Mouse (Mus musculus) c-Kit-negative CD71-positive TER-119-positive erythroid progenitor cells, embryonic 14.5 days (primary cell): ENCODE results near the gene Dctn2.
A peak's percentile ranks its signal among the peaks of the same experiment; 100 is the strongest.

Experiments used
- DNase-seq: peaks from one replicate; pipeline ENCODE4 v3.0.0-alpha.2; 2013; ENCODE audit warnings: low read depth, low spot score

Gene Dctn2

DNA sequence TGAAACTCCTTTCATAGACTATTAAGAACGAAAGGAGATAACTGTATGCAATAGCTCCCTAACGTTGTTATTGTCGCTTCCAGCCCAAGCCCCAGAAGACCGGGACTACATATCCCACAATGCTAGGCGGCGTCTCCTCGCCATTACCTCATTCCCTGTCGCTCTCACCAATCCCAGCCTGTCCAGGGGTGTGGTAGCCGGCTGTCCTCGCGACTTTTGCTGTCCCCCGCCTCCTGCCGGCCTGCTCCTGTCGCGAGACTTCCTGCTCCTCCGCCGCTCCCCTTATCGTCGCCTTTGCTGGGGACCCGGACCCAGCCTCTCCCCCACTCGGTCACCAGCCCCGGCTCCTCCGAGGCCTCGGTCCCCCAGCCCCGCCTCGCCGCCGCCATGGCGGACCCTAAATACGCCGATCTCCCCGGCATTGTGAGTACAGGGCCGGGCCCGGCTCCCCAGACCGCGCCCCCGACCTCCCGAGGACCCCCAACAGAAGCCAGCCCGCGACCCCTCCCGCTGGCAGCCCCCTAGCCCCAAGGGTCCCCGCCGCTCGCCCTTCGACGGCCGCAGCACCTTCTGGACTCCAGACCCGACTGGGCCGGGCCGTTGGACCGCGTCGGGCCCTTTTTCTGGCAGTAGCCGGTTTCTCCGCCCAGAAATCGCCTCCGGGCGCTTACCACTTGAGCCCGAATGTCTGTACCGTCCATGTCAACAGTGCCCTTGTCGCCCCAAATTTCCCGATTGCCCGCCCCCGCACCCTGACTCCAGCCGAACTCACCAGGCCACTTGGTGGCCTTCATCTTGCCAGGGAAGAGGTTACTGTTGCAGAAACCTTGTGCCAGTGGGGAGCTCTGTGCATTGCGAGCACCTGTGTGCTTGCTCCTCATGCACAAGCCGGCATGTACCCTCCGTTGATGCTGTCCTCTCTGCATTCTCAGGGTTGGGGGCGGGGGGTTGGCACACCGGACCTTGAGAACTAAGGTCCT, at the start of gene Dctn2:
TSS of gene Dctn2 (plus strand) at position 257 of the 980 bp plus-strand sequence.
- peak; percentile 90 for DNase-seq

DNA sequence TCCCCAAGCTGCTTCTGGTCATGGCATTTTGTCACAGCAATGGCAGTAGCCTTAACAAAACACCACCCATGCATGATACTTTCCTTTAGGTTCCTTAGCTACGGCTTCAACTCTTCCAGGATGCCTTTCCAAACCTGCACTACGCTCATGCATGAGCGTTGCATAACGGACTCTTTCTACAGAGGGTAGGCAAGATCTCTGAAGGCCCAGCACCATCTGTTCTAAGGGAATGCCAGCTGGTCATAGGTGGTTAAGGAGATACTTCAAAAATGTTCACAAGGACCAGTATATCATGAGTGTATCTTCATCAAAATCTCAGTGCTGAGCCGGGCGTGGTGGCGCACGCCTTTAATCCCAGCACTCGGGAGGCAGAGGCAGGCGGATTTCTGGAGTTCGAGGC, 49.7 kb upstream of the Dctn2 start:
- no peak for DNase-seq

DNA sequence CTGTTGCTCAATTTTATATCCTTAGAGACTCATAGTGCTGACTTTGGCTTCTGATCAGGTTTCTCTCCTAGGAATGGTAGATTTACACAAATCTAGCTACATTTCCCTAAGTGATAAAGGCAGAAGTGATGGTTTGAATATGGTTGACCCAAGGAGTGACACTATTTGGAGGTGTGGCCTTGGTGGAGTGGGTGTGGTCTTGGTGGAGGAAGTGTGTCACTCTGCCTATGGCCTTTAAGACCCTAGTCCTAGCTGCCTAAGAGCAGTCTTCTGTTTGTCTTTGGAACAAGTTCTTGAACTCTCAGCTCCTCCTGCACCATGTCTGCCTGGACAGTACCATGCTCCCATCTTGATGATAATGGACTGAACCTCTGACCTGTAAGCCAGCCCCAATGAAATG, 49.0 kb upstream of the Dctn2 start:
- DNase-seq = no peak

DNA sequence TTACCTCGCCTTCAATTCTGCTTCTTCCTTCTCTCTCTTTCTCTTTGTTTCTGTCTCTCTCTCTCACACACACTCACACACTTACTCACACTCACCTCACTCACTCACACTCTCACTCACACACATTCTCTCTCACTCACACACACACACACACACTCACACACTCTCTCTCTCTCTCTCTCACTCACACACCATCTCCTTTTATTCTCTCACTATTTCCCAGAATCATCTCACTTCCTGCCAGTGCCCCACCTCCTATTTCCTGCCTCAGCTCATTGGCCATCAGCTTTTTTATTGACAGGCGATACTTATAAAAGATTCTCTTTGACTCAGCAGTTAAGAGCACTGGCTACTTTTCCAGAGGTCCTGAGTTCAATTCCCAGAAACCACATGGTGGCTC, 47.8 kb upstream of the Dctn2 start:
- DNase-seq = no peak

DNA sequence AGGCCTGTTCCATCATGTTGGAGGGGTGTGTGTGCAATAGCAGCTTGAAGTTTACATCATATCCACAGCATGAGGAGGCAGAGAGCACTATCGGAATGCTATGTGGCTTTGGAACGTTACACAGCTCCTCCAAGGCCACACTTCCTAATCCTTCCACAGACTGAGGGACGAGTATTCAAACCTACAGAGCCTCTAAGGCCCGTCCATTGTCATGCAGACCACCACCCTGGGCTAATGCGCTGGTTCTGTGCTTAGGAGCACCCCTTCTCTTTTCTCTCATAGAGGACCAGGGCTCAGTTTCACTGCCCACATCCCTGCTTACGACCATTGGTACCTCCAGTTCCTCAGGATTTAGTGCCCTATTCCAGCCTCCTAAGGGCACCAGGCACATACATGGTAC, 41.0 kb upstream of the Dctn2 start:
- no peak for DNase-seq

DNA sequence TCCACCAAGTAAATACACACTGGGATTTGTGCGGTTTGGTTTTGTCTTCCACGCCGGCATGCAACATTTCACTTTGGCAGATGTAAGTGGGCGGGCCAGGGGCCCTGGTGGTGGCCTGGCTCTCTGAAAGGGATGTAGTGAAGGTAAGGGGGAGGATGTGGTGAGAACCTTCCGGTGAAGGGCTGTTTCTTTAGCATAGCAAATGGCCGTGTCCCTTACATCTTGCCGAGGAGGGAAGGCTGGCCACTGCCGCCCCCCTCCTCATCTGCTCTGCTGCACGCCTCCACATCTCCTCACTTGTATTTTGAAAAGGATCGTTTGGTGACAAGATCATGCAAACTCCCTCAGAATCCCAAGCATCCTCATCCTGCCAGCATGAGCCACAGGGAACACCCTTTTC, 40.4 kb upstream of the Dctn2 start:
- no peak for DNase-seq

DNA sequence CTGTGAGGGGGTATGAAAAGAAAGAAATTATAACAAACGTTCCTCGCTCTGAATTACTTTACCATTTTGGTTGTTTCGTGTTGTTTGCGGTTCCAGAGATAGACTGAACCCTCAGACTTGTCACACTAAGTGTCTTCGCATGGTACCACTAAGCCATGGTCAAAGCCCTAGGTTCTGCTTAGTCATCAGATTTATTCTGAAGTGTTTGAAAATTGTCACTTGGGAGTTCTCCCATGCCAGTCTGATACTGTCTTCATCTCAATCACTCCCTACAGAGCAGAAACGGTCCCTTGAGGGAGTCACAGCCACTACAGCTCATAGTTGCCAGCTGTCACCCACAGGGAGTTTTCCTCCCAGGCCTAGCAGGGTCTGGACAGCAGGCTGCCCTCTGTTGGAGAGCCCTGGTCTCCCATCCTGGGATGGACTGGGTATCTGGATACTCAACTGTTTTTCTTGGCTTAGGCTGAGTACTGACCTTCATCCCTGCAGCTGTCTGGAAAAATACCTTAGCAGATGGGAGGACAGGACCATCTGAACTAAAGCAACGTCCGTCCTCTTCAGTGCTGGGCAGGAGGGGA, 39.8 kb upstream of the Dctn2 start:
- DNase-seq = no peak

DNA sequence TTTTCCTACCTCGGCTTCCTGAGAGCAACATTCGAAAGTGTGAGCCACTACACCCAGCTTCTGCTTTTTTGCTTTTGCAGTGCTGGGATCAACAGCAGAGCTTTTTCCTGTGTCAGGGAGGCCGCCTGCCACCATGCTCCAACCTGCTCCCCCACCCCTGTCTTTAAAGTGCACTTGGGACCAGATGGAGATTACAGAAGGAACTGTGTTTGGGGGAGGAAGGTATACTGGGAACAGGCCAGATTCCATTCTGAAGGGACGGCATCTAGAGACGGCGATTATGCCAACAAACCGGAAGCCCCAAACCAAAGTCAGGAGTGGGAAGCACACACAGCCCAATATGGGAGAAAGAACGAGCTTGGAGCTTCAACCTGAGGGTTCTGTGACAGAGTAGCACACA, 39.0 kb upstream of the Dctn2 start:
- DNase-seq = no peak

DNA sequence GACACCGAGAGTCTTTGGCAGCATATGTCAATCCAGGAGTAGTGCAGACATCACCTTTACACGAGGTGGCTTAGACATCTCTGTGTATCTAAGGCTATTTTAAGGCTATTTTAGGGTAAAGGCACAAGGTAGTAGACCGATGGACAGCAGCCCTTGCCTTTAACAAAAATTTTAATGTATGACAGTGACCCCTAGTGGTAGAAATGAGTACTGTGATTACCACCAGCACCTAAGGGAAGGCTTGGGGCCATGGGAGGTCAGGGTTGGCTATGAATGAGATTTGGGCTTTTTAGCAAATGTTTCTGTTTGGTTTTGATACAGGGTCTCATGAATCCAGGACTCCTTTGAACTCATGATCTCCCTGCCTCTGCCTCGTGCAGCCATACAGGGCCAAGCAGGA, 37.3 kb upstream of the Dctn2 start:
- peak; percentile 73 for DNase-seq

DNA sequence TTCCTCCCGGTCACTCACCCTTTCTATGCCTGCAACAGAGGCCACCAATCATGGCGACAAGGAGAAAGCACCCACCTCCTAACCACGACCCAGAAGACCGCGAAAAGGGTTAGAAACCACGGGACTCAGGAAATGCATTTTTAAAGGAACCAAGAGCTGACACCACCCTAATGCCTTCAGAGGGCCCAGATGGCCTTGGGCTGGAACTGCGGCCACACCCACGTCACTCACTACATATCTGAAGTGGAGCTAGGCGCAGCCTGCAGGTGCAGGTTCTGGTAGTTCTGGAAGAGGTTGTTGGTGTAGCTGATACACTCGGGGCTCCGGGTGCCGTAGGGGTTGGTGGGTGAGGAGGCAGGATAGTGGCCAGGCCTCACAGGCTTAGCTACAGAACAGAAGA, 35.5 kb upstream of the Dctn2 start:
- DNase-seq = no peak

DNA sequence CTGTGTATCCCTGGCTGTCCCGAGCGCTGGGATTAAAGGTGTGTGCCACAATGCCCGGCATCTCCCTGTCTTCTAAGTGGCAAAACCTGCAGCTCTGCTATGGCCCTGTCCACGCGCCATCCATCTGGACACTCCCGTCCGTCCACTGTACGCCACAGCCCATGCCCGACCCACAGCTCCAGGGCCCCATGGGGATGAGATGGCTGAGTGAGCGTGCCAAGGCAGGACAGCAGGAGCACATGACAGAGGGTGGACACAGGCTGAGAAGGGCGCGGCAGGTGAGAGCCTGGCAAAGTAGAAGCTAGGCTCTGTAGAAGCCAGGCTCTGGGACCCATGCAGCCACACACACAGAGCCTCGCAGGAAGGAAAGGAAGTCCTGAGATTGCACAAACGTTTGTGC, 34.4 kb upstream of the Dctn2 start:
- DNase-seq = no peak

DNA sequence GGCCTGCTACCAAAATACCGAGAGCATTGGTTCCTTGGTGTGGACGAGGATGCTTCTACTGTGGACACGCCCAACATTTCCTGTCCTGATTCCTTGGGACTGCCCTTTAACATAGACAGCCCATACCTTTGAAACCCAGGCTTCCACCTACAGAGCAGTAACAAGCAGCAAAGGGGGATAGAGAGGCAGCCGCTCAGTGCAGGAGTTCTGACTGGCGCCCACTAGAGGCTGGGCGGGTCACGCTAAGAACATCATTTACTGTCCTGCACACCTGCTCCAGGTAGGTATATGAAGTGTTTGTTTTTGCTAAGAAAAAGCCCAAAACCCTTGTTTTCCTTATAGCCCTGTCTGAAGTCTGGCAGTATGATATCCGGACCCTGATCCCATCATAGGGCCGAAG, 33.0 kb upstream of the Dctn2 start:
- no peak for DNase-seq

DNA sequence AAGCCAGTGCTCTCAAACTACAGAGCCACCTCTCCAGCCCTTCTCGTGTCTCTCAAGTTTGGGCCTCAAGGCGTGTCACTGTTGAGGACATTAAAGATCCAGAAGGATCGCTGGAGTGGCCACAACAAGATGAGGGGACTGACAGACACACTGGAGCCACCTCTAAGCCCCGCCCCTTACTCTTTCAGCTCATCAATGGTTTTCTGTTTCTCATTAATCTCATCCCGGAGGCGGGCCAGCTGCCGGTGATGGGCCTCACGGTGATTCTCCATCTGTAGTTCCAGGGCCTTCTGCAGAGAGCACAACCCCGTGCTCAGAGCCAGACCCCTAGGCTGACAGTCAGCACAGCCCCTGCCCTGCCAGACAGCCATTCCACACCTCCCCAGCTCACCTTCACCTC, 29.6 kb upstream of the Dctn2 start:
- DNase-seq = no peak

DNA sequence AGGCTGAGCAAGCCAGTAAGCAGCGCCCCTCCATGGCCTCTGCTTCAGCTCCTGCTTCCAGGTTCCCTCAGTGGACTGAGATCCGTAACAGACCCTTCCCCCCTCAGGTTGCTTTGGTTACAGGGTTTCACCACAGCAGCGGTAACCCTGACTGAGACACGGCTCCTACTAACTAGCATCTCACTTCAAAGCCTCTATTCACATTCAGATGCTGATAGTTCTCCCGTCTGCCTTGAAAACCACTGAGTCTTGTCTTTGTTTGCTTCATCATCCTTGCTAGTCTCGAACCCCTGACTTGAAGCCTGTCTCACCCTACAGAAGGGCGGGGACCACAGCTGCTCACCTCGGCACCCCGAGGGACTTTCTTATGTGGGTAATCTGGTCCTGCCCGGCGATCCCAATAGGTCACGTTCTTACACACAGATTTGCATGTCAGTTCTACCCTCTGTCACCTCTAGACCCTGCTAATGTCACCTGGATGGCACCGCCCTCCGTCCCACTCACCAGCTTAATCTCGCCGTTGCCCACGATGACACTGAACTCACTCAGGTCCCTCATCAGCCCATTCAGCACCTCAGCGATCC, 27.8 kb upstream of the Dctn2 start:
- DNase-seq = no peak

DNA sequence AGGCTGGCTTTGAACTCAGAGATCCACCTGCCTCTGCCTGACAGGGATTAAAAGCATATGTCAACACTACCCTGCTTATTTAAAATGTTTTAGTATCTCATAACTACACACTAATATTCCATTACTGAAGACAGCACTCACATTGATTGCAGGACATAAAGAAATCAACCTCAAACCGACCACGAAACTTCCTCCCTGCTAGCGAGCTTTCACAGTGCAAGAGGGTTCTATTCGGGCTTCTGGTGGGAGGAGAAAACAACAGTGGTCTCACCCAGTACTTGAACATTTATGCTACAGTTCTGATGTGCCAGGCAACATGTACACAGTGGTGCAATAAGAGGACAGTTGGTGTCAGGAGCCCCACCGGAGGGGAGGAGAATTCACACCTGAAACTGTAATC, 15.4 kb upstream of the Dctn2 start:
- no peak for DNase-seq

DNA sequence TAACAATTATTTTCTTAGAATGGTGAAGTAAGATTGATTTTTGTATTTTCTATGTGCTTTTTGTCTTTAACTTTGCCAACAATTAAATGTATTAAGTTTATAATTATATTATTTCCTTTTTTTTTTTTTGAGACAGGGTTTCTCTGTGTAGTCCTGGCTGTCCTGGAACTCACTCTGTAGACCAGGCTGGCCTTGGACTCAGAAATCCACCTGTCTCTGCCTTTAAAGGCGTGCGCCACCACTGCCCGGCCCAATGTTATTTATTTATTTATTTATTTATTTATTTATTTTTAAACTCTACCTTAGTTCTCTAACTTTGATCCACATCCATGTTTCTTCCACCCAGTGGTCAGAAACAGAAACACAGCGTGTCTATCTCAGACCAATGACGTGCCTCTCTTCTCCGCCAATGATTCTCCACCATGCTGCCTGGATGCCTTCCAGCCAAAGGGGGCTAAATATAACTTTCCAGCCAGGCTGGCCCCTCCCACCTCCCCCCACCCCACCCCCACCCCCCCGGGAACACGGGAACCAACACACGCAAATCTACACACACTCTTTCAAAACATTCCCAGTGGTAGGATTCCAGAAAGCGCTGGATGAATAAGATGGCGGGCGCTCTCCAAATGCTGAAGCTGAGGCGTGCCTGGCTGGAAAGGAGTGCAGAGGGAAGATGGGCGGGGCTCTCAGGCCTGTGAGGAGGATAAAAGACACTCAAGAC, 10.4 kb upstream of the Dctn2 start:
- no peak for DNase-seq

DNA sequence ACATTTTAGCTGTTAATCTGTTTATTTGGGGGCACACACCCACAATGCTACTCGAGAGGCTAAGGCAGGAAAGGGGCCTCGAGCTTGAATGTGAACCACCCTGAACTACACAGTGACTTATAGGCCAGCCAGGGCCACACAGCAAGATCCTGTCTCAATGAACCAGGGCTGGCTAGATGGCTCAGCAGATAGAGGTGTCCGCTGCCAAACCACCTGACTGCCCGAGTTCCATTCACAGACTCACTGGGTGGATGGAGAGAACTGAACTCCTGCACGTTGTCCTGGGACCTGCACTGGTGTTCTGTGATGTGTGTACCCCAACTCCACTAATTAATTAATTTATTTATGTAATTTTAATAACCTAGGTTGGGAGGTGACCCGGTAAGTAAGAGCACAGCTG, 8.4 kb upstream of the Dctn2 start:
- DNase-seq = no peak

DNA sequence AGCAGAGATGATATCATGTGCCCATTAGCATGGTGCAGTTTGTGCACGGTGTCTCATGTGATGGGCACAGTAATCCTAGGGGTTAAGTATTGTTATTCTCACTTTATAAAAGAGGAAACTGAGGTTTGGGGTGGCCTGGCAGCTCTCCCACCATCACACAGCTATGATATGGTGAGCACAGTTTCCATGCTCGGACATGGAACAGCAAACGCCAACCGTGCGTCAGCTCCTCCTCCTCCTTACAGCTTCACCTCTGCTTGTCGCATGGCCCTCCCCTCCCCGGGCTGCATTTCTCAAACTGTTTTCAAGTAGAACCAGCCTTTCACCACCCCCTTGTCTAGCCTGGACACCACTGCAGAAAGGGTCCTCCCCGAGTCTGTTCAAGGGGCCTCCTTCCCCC, 7.7 kb upstream of the Dctn2 start:
- DNase-seq = no peak

DNA sequence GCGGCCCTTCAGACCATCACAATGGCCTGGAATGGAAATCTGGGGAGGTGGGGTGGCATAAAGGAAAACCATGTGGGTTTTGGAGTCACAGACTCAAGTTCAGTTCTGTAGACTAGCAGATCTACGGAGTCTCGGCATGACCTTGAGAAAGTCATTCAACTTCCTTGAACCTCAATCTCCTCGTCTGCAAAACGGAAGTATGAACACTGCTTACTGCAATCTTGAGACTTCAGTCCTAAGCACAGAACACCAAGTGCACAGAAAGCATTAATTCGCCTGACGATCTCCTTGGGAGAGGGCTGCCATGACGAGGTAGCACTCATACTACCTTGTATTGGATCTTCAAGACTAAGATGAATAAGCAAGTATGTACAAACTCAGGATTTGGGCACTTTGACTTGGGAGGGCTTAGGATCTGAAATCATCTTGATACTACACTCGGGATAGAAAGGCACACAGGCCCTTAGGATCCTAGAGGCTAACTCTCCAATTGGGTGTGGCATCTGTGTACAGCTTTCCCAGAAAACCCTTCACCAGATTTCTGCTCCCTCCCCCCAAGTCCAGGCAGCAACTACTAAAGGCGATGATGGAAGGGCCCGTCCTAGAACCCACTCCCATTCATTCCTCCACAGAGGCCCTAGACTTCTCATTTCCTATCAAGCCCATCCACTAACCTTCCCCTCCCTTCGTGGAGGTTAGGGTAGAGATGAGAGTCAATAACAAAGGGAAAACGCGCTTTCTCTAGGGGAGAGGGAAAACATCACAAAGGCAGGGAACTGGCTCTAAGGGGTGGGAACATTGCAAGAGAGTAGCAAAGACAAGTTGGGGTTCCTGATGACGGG, 4.2 kb upstream of the Dctn2 start:
- DNase-seq = no peak

DNA sequence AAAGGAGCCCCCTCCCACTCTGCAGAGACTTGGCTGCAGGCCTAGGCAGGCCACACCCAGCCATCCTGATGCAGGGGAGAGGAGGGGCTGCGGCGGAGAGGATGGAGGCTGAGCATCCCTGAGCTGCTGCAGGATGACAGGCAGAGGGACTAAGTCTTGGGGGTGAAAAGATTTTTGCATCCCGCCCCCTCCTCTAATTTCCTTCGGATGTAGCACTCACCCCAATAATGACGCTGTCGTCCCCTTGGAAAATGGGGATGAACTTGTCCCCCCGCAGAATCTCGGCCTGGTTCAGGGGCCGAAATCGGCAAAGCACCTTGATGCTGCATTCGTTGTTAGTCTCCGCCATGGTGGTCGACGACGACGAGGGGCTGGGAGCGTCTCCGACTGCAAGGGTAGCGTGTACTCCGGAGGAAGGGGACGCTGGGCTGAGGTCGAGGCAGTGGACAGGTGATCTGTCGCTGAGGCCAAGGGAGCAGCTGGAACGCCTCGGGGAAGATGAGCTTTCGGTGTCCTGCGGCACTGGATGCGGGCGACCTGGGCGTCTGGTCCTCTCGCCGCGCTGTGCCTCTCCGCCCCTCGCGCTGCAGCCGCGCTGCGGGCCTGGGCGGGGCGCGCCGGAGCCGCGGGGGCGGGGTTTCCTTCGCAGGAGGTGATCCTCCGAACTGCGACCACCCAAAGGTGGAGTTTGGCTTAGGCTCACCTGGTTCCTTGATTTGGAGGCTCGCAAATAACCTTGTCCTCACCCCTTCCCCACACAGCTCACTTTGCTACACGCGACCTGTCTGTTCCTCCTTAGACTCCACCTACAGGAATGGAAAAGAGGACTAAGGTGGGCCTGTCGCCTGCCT, 3.4 kb upstream of the Dctn2 start, which contains the start of gene Kif5a:
TSS of gene Kif5a (minus strand) at position 801 of the 851 bp plus-strand sequence.
- no peak for DNase-seq
